ENCODE assay signal across 13 mouse cellular contexts in the genomic region with DNA sequence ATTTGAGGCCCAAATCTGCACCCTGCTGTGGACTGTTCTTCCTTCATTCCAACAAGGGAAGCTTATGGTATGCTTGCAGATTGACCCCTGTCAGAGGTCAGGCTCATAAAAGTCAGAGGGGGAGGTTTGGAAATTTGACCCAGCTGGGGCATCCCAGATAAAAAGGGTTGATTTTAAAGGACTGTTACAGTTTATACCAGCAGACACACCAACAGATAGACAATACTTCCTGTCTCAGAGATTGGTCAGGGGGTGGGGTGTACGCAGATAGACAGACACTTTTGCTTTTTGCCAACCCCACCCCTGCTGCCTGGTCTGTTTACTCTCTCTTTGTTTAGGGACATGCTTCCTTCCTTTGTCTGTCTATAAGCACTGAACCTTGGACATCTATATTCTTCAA.
A peak's percentile ranks its signal among the peaks of the same experiment; 100 is the strongest.
DNase-seq lines count a peak whose midpoint lies in the region; ATAC-seq and TF ChIP-seq lines count a peak whose summit lies in the region.
"Had no signal": no experiment of that assay in that cellular context is flagged by ENCODE, and none has a peak within 500 bp of the region (broad histone marks: within the 10 kb centered on the region; RNA-seq: fewer than 3 reads in every experiment).

No protein-coding gene starts in this region.

- TF ChIP-seq POLR2A in lung, adult 2 months (IDR thresholded peaks at IDR 0.05; ENCODE audit: borderline replicate concordance, extremely low read depth, low read depth, low read length), result no peak

- H3K4me1 ChIP-seq in heart, embryonic 10.5 days, result peaks cover 43% of the 10 kb centered on the region
- peaks cover 30% of the 10 kb centered on the region for H3K4me1 ChIP-seq in lung, adult 2 months (ENCODE audit: control insufficient read depth, insufficient read depth, low read length)
- peaks cover 55% of the 10 kb centered on the region for H3K4me1 ChIP-seq in lung, embryonic 15.5 days

- 46% methylated on average over 1 of the region's 1 CpGs for WGBS in heart, embryonic 10.5 days
- 41% methylated on average over 1 of the region's 1 CpGs for WGBS in lung, adult 2 months
- 24% methylated on average over 1 of the region's 1 CpGs for WGBS in lung, embryonic 15.5 days

- TF ChIP-seq CTCF in lung, adult 2 months (IDR thresholded peaks at IDR 0.05; ENCODE audit: insufficient read depth, low read length), result no peak

- peaks cover 33% of the 10 kb centered on the region for H3K27me3 ChIP-seq in heart, embryonic 10.5 days (ENCODE audit: insufficient read depth, poor library complexity, severe bottlenecking)
- H3K27me3 ChIP-seq in lung, embryonic 15.5 days, result no peaks in the 10 kb centered on the region

- peak; percentile 43; the same call in 1 of the 2 replicates for ATAC-seq in lung, embryonic 15.5 days (ENCODE audit: borderline replicate concordance, extremely low read depth, low FRiP score, low TSS enrichment)

- no peak overlapping the region for H3K4me2 ChIP-seq in lung, embryonic 15.5 days
- H3K4me2 ChIP-seq: limb, embryonic 13.5 days had no signal

- DNase-seq in heart, embryonic 10.5 days (ENCODE audit: low spot score), result no peak
- DNase-seq in heart, postnatal 14 days, result no peak
- peak; percentile 34 to 68 for DNase-seq in lung, adult 18-20 months
- DNase-seq in lung, adult 2 months, result no peak
- no peak for DNase-seq in ovary, adult 18-20 months (ENCODE audit: low spot score)
- no peak for DNase-seq in adrenal gland, postnatal 14 days
- DNase-seq in frontal cortex, postnatal 36 days (ENCODE audit: low spot score in 2 of 2), result no peak
- DNase-seq: cerebellum, postnatal 10 days; gastrocnemius, adult 2 months; kidney, postnatal 10 days; spleen, adult 18-20 months had no signal

- H3K36me3 ChIP-seq in heart, embryonic 10.5 days, result no peaks in the 10 kb centered on the region
- no peaks in the 10 kb centered on the region for H3K36me3 ChIP-seq in lung, embryonic 15.5 days
- H3K36me3 ChIP-seq: limb, embryonic 13.5 days had no signal

- intact Hi-C loops in heart, postnatal 14 days (cut with DNase I), result no loop called here

- no peak overlapping the region for H3K4me3 ChIP-seq in heart, embryonic 10.5 days
- H3K4me3 ChIP-seq in lung, adult 2 months (replicated peaks; ENCODE audit: extremely low read depth, low read depth, low read length), result no peak overlapping the region
- no peak overlapping the region for H3K4me3 ChIP-seq in lung, embryonic 15.5 days
- H3K4me3 ChIP-seq: gastrocnemius, adult 2 months; limb, embryonic 13.5 days had no signal

- peak overlapping the region; percentile 16; the same call in 1 of the 2 replicates for H3K27ac ChIP-seq in heart, embryonic 10.5 days
- H3K27ac ChIP-seq in lung, embryonic 15.5 days, result peak overlapping the region; percentile 45
- H3K27ac ChIP-seq: gastrocnemius, adult 2 months; limb, embryonic 13.5 days had no signal

- no peaks in the 10 kb centered on the region for H3K9me3 ChIP-seq in heart, embryonic 10.5 days
- H3K9me3 ChIP-seq in lung, embryonic 15.5 days, result no peaks in the 10 kb centered on the region
- H3K9me3 ChIP-seq: limb, embryonic 13.5 days had no signal

- no peak overlapping the region for H3K9ac ChIP-seq in lung, embryonic 15.5 days
- H3K9ac ChIP-seq: limb, embryonic 13.5 days had no signal

Comparison
In these comparisons a context has a peak if more than half of its experiments do, and no peak if none do; other contexts are left out.
1. DNase-seq: peak in lung, adult 18-20 months (2 of 2); none in heart, embryonic 10.5 days (single experiment), heart, postnatal 14 days (0 of 2), lung, adult 2 months (single experiment), ovary, adult 18-20 months (single experiment), adrenal gland, postnatal 14 days (single experiment) and frontal cortex, postnatal 36 days (0 of 2).